Mouse (Mus musculus) kidney, adult 11 months (tissue): ENCODE data around the gene Nfs1.
A peak's percentile ranks its signal among the peaks of the same experiment; 100 is the strongest.
"Not testable (repeated sequence)": the region's sequence is repeated elsewhere in the genome, so short reads cannot be mapped to it uniquely, and the experiment has no call there.

Experiments used
- DNase-seq: peaks from one replicate; pipeline ENCODE4 v3.0.0; 2022

The Nfs1 gene

GRCm38 (mm10) chr2:156143367-156143766 lies 619 bp downstream of the Nfs1 start:
- DNase-seq = no peak

- DNase-seq = no peak
These were observed 1.2 kb downstream of the Nfs1 start for GRCm38 (mm10) chr2:156142820-156143219.

- DNase-seq = no peak
These were observed 8.3 kb downstream of the Nfs1 start for GRCm38 (mm10) chr2:156135695-156136094.

GRCm38 (mm10) chr2:156134161-156134560 lies 9.8 kb downstream of the Nfs1 start:
- DNase-seq = no peak

GRCm38 (mm10) chr2:156126992-156127391 lies 17.0 kb downstream of the Nfs1 start, which contains the start of gene Gm28036:
Gm28036 (minus strand) TSS chr2:156127092.
- no peak for DNase-seq

GRCm38 (mm10) chr2:156123731-156124130 lies 20.3 kb downstream of the Nfs1 start:
- DNase-seq = peak; percentile 26

GRCm38 (mm10) chr2:156119566-156119965 lies 24.4 kb downstream of the Nfs1 start:
- DNase-seq = no peak

- not testable (repeated sequence) for DNase-seq
These were observed 31.9 kb downstream of the Nfs1 start for GRCm38 (mm10) chr2:156112080-156112423.

GRCm38 (mm10) chr2:156111358-156112079 lies 32.5 kb downstream of the Nfs1 start, which contains the start of the genes Cpne1 and Rbm12:
Cpne1 (minus strand) TSS chr2:156111965.
Rbm12 (minus strand) TSS chr2:156111978.
- DNase-seq = peak; percentile 86

- DNase-seq = no peak
These were observed 33.2 kb downstream of the Nfs1 start for GRCm38 (mm10) chr2:156110627-156111357.

- no peak for DNase-seq
These were observed 52.1 kb downstream of the Nfs1 start for GRCm38 (mm10) chr2:156091926-156092325.

GRCm38 (mm10) chr2:156089799-156090198 lies 54.2 kb downstream of the Nfs1 start:
- DNase-seq = no peak

- DNase-seq = no peak
These were observed 56.4 kb downstream of the Nfs1 start for GRCm38 (mm10) chr2:156087391-156088110.

- no peak for DNase-seq
These were observed 59.4 kb downstream of the Nfs1 start for GRCm38 (mm10) chr2:156084541-156084940.

- no peak for DNase-seq
These were observed 63.6 kb downstream of the Nfs1 start for GRCm38 (mm10) chr2:156080391-156080790.

GRCm38 (mm10) chr2:156079674-156080073 lies 64.3 kb downstream of the Nfs1 start:
- DNase-seq = no peak

GRCm38 (mm10) chr2:156079183-156079560 lies 64.8 kb downstream of the Nfs1 start:
- DNase-seq = no peak

GRCm38 (mm10) chr2:156078421-156079182 lies 65.4 kb downstream of the Nfs1 start:
- no peak for DNase-seq

GRCm38 (mm10) chr2:156077461-156077860 lies 66.5 kb downstream of the Nfs1 start:
- no peak for DNase-seq

- no peak for DNase-seq
These were observed 70.3 kb downstream of the Nfs1 start for GRCm38 (mm10) chr2:156073725-156074124.
